Mouse (Mus musculus): ENCODE measurements around the gene Mlst8. TPM values are rescaled to one million over a fixed set of nuclear protein-coding genes. Genes with fewer than 3 reads are reported as not detected.

Gene Mlst8
- total RNA-seq, 2 experiments from 2014 or later, result 36.0 to 44.9 TPM

DNA sequence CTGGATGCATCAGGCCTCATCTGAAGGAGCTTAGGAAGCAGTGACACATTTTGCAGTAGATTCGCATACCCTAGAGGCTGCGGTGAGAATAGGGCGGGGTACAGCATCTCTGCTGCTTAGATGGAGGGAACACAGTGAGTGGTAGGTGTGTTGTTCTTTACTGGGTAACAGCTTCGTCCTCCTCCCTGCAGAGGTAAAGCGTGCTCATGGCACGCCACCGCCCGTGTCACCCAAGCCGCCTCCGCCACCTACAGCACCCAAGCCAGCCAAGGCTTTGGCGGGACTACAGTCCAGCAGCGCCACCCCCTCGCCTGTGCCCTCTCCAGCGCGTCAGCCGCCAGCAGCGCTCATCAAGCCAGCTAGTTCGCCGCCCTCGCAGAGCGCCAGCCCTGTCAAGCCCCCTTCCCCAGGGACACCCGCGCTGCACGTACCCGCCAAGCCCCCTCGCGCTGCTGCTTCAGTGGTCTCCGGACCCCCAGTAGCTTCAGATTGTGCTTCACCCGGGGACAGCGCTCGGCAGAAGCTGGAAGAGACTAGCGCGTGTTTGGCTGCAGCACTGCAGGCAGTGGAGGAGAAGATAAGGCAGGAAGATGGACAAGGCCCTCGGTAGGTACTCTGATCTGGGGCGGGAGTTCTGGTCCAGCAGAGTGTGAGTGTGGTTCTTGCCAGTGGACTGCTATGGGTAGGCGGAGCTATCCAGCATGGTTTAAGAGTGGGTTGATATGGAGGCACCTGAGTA lies 27.6 kb upstream of the Mlst8 start:
- Histone ChIP-seq H3K4me3 (peak overlapping the region; percentile 36), H3K27ac (peak overlapping the region; percentile 85)
- DNase-seq (ENCODE audit: low spot score in 2 of 2), result peak; percentile 38 to 53
- TF ChIP-seq CTCF (conservative IDR thresholded peaks at IDR 0.05), result peak; percentile 54

DNA sequence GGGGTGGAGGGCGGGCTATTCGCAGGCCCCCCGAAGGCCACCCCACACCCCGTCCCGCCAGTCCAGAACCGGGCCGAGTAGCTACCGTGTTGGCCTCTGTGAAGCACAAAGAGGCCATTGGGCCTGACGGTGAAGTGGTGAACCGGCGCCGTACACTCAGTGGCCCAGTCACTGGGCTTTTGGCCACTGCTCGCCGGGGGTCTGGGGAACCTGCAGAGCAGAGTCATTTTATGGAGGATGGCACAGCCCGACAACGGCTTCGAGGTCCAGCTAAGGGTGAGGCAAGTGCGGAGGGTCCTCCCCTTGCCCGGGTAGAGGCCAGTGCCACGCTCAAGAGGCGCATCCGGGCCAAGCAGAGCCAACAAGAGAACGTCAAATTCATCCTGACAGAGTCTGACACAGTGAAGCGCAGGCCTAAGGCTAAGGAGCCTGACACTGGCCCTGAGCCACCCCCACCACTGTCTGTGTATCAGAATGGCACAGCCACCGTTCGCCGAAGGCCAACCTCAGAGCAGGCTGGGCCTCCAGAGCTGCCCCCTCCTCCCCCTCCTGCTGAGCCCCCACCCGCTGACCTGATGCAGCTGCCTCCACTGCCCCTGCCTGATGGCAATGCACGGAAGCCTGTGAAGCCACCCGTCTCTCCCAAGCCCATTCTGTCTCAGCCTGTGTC lies 26.5 kb upstream of the Mlst8 start:
- Histone ChIP-seq H3K27ac (peak overlapping the region; percentile 85), H3K4me3 (no peak overlapping the region)
- TF ChIP-seq CTCF (conservative IDR thresholded peaks at IDR 0.05), result no peak
- DNase-seq (ENCODE audit: low spot score in 2 of 2), result no peak

DNA sequence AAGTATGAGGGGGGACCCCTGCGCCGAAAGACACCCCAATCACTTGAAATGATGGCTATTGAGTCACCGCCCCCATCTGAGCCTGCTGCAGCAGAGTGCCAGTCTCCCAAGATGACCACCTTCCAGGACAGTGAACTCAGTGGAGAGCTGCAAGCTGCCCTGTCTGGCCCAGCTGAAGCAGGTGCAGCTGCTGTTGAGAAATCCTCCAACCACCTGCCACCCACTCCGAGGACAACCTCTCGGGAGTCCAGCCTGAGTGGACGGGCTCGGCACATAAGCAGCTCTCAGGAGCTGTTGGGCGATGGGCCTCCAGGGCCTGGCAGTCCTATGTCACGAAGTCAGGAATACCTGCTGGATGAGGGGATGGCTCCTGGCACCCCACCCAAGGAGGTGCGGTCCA lies 25.2 kb upstream of the Mlst8 start:
- DNase-seq (ENCODE audit: low spot score in 2 of 2), result no peak
- peak overlapping the region; percentile 85; the same call in 1 of the 2 replicates for H3K27ac ChIP-seq
- H3K4me3 ChIP-seq, result no peak overlapping the region
- no peak for TF ChIP-seq CTCF (conservative IDR thresholded peaks at IDR 0.05)

DNA sequence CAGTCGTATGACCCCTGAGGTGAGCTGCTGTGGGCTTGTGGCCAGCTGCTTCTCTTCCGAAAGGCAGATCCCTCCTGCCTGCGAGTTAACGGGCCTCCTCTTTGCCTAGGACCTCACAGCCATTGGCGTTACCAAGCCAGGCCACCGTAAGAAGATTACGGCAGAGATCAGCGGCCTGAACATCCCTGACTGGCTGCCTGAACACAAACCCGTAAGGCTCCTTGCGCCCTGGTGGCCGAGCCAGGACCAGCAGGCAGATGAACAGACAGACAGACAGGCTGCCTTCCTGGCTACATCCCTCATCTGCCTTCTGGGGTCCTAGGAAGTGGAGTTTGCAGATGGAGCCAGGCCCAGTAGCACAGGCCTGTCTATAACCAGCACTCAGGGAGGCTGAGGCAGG lies 23.3 kb upstream of the Mlst8 start:
- peak; percentile 53 for TF ChIP-seq CTCF (conservative IDR thresholded peaks at IDR 0.05)
- no peak for DNase-seq (ENCODE audit: low spot score in 2 of 2)
- no peak overlapping the region for H3K4me3 ChIP-seq
- H3K27ac ChIP-seq, result no peak overlapping the region

DNA sequence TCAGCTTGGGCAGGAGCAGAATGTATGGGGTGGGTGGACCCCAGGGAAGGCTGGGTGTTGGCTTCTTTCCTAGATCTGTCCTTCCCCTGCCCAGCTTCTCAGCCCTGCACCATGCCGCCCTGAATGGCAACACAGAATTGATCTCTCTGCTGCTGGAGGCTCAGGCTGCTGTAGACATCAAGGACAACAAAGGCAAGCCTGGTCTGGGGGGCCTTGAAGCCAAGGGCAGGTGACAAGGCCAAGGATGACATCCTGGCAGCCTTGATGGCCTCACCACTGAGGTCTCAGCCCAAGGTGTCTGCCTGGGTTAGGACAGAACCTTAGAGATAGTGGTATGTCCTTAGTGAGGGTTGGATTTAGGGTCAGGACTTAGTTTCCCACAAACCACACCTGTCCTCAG lies 17.1 kb upstream of the Mlst8 start:
- Histone ChIP-seq H3K4me3 (no peak overlapping the region), H3K27ac (peak overlapping the region; percentile 89)
- DNase-seq (ENCODE audit: low spot score in 2 of 2), result no peak
- TF ChIP-seq CTCF (conservative IDR thresholded peaks at IDR 0.05), result no peak

DNA sequence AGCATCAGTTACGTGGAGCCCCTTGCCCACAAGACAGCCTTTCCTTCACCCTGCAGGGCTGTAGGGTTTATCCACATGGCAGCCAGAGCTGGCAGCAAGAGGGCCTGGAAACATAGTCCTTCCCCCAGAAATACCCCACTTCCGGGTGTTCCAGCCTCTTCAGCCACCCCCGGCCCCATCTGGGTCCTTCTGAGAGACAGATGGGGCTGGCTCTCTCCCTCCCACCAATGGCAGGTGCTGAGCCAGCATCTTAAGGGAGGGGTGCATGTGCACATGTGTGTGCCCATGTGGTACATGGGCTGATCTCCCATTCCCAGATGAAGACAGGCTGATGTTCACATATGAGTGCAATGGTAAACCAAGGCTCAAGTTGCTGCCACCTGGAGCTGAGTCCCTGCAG lies 16.6 kb upstream of the Mlst8 start:
- no peak for TF ChIP-seq CTCF (conservative IDR thresholded peaks at IDR 0.05)
- peak overlapping the region; percentile 89 for H3K27ac ChIP-seq
- DNase-seq (ENCODE audit: low spot score in 2 of 2), result peak; percentile 82 to 84
- no peak overlapping the region for H3K4me3 ChIP-seq

DNA sequence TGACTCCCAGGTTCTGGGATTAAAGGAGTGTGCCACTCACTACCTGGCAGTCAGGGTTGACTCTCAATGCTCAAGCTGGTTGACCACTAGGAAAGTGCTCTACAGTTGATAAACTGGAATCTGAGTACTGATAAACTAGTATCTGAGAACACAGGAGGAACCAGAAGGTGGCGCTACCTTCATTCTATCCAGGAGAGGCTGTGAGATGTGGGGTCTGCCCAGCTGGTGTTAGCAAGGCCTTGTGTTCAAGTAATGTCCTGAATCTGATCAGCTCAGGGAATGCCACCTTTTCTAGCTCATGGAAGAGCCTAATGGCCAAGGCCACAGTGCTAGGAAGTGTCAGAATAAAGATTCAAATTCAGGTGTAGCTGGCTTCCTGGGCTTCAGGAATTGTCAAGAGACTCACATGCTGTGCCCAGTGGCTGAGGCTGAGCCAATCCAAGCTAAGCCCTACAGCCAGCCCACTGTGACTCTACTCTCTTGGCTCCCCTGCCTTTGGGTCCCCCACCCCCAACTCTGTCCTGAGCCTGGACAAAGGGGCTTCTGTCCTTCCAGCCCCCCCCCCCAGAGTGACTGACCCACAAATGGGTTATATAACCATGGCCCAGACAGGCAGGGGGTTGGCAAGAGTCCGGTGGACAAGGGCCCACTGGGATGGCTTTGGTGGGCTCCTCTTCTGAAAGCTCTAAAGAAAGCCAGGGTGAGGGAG lies 15.9 kb upstream of the Mlst8 start:
- TF ChIP-seq CTCF (conservative IDR thresholded peaks at IDR 0.05), result peak; percentile 84
- Histone ChIP-seq H3K4me3 (no peak overlapping the region), H3K27ac (peak overlapping the region; percentile 89)
- DNase-seq (ENCODE audit: low spot score in 2 of 2), result peak; percentile 62 to 63

DNA sequence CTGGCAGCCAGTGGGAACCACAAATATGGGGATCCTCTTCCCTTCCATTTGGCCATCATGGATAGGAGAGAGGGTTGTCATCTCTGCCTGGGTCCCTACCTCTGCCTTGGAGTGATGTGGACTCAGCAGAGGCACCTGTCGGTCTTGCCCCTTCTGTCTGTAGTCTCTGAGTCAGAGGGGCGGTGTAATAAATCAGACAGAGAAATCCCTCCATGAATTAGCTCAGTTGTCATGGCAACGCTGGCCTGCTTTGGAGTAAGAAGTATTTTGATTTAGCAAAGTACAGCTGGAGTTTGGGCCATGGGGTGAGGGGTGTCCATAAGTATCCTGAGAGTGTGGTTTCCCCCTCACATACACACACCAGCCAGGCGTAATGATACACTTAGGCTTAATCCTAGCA lies 11.5 kb upstream of the Mlst8 start:
- Histone ChIP-seq H3K4me3 (peak overlapping the region; percentile 66), H3K27ac (peak overlapping the region; percentile 98)
- DNase-seq (ENCODE audit: low spot score in 2 of 2), result no peak
- no peak for TF ChIP-seq CTCF (conservative IDR thresholded peaks at IDR 0.05)

DNA sequence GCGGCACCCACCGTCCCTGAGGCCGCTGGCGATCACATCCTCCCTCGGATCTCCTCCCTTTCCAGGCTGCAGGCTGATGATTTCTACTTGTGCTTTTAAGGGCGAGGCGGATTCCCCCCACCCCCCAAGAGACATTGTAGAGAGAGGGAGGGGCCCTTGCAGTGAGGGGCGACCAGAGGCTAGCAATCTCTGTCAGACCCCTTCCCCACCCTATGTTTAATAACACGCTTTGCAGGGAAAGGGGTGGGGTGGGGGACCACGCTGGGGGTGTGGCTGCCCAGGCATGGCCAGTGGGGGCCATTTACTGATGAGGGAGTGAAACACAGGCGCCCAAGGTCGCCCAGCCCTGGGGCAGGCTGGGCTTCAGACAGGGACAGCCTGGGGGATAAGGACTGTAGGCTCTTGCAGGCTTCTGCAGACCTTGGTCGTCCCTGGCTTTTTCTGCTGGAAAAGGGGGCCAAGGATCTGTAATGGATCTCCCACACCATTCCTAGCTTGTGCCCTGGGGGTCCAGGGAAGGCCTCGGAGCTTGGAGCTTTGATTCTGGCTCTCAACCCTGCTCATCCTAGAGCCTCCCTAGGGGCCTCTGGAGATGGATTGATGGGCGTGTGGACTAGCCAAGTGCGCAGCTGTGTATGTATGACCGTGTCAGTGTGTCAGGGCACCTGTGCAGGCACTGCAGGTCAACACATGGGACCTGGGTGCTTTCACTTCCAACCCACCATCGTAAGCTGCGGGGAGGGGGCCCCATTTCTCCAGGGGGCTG lies 10.6 kb upstream of the Mlst8 start:
- peak overlapping the region; percentile 98 for H3K27ac ChIP-seq
- DNase-seq (ENCODE audit: low spot score in 2 of 2), result no peak
- TF ChIP-seq CTCF (conservative IDR thresholded peaks at IDR 0.05), result 0 out of 2 replicates have a peak, but pooled peaks have one; percentile 8
- H3K4me3 ChIP-seq, result peak overlapping the region; percentile 66

DNA sequence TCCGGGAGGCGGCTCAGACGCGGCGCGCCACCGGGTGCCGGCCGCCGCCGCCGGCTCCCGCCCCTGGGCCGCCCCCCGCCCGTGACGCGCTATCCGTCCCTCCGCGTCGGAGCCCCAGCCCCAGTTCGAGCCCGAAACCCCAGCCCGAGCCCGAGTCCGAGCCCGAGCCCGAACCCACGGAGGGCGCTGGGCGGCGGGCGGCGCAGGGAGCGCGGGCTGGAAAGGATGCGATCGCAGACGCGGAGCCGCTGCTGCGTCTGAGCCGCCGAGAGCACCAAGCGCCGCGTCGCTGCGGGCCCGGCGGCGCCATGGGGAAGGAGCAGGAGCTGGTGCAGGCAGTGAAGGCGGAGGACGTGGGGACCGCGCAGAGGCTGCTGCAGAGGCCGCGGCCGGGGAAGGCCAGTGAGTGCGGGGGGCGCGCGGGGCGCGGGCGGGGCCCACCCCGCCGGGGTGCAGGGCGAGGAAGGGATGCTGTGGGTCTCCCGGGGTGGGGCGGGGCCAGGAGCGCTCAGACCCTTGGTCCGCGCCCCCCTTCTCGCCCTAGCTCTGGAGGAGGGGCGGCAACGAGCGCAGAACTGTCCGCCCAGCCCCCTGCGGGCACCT lies 9.9 kb upstream of the Mlst8 start:
- DNase-seq (ENCODE audit: low spot score in 2 of 2), result no peak
- no peak for TF ChIP-seq CTCF (conservative IDR thresholded peaks at IDR 0.05)
- H3K27ac ChIP-seq, result peak overlapping the region; percentile 98
- H3K4me3 ChIP-seq, result peak overlapping the region; percentile 66

DNA sequence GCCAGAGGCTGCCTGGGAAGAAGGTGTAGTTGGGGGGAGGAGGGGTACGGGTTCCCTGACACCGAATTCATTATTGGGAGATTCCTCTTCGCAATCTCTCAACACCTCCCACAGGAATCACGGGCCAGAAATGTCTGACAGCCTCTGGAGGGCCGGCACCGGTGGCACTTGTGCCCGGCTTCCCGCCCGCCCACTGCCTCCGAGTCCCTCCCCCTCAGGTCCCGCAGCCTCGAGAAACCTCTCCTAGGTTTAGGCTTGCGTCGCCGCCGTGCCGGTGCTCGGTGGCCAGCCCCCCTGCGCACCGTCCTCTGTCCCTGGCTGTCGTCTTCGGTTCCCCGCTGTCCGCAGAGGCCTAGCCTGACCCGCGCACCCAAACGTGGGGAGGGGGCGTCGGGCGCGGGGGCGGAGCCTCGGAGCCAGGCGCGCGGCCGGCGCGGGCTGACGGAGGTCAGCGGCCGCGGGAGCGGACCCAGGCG lies 9.3 kb upstream of the Mlst8 start, which contains the start of gene Caskin1:
TSS of gene Caskin1 (plus strand) at position 416 of the 476 bp plus-strand sequence.
- DNase-seq (ENCODE audit: low spot score in 2 of 2), result no peak
- Histone ChIP-seq H3K27ac (peak within 1 kb of the TSS; percentile 98), H3K4me3 (peak within 1 kb of the TSS; percentile 66)
- no peak for TF ChIP-seq CTCF (conservative IDR thresholded peaks at IDR 0.05)

Measured in layer of hippocampus, adult 2 months (tissue).